Mouse (Mus musculus) right cerebral cortex, adult 2 months (tissue): ENCODE measurements at regions not wholly inside any gene's neighbourhood (a gene's known extent, or its start where the extent isn't known, plus 50 kb on each side); places are given as distances from the start of the nearest gene placed in this dataset.

ENCODE experiments used
- DNase-seq, 2 experiments: peaks; one replicate each; pipeline ENCODE4 v3.0.0; 2021 to 2022; ENCODE audit warnings: low spot score in 2 of 2

DNA sequence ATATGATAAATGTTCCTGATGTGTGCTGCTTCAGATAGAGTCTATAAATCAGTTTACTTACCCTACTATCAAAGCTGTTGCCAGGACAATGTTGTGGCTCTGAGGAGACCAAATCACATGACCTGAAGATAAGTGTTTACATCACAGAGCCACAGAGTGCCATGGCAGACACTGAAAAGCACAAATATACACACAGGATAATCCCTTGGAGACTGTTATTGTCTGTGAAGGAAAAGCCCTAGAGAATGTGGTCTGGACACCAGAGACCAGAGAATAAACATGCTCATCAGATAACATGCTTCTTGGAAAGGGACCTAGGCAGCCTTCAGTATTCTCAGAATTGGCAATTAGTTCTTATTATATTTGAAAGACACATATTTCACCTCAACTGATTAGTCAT, 146.5 kb upstream of the Klf6 start:
- DNase-seq: no peak

DNA sequence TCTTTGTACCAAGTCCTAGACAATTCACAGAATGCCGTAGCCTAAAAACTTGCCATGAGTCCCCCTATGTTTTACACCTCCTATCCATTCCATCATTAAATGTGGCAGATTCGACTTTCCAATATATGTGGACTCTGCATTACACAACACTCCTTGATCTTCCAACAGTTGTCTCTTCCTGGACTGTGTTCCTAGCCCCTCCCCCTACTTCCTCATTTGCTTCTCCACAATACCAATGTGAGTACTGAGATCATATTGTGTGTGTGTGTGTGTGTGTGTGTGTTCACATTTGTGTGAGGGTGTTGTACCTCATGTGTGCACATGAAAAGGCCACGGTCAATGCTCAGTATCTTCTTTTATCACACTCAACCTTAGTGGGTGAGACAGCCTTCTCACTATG, 144.5 kb upstream of the Klf6 start:
- no peak for DNase-seq

DNA sequence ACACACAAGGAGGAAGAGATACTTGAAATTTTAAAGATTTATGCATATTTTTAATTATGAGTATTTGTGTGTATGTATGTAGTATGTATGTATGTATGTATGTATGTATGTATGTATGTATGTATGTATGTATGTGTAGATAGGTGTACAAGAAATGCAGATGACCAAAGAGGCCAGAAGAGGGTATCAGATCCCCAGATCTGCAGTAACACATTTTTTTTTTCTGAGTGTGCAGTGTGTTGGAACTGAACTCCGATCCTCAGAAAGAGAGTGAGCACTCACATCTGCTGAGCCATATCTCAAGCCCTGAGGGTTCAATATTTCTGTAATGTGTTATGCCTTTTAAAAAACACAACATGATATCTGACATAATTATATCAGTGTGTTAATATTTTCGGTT, 138.0 kb upstream of the Klf6 start:
- no peak for DNase-seq

DNA sequence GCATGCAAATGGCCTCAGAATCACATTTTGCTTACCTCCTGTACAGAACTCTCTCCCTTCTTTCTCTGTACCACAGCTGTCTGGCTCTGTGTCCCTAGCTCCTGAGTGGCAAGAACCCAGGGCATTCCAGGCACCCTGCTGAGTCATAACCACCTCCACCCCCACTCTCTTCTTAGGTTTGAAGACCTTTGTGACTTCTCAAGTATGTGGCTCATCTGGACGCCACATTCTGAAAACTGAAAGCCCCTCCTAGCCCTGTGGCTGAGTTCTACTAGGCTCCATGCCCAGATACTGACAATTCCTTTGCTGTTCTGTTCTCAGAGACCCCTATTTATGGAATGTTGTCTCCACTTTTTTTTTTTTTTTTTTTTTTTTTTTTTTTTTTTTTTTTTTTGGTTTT, 136.9 kb upstream of the Klf6 start:
- DNase-seq: no peak

DNA sequence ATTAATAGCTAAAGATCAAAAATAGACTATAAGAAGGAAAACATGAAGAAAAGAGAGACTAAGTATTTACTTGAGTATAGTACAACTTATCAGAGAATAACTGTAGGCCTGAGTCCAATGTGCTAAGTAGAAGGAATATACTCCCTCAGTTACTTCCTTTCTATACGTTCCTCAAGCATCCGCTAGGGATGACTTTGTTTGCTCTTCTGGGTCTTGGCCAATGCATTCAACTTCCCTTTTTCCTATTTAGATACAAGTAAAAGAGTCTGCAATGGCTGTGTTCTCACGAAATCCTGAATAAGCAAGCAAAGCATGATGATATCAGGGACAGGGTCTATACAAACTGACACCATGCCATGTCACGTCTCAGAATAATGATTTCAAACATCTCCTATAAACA, 135.3 kb upstream of the Klf6 start:
- DNase-seq: no peak

DNA sequence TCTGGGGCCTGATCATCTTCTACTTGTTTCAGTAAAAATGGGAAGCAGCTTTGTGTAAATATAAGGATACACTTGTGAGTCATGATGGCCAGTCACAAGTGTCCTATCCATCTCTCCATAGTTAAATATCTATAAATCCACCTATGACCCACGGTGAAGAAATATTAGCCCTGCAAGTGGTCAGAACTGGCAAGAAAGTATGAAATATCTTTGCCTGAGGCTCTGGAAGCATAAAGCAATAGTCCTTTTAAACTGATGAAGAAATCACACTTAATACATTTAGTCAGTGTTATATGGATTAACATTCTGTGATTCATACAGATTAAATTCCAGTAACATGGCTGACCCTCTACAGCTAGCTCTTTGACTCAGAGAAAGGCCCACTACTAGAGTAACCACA, 134.8 kb upstream of the Klf6 start:
- DNase-seq: no peak

DNA sequence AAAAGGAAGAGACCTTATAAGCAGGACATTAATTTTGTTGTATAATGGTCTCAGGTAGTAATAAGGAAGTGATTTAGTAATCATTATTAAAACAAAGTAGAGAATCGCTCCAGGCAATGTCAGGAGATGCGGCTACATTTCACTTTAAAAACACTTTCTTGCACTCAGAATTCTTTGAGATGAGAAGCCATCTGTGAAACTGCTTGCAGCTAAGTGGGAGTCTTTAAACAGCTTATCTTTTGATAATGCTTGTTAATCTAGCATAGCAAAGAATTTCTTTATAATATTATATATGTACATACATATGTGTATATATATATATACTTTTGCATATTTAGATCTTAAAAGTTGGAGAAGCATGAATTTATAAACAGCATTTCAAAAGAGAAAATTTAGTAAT, 133.1 kb upstream of the Klf6 start:
- no peak for DNase-seq

DNA sequence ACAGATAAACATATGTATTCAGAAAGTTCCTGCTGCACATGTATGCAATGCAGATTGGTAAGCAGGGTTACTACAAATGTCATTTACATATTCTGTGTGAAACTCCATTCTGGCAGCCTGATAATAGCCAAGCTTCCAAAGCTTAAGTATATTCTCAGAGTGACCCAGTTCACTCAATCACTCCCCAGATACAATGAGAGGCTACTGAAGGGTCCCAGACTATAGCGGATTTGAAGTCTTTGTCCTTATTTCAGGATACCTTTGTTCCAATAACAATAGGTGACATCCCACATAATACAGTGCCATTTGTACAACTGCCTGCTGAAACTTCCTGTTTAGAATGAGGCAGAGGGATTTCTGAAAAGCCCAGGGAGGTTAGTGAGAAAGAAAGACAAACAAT, 132.5 kb upstream of the Klf6 start:
- DNase-seq: no peak

DNA sequence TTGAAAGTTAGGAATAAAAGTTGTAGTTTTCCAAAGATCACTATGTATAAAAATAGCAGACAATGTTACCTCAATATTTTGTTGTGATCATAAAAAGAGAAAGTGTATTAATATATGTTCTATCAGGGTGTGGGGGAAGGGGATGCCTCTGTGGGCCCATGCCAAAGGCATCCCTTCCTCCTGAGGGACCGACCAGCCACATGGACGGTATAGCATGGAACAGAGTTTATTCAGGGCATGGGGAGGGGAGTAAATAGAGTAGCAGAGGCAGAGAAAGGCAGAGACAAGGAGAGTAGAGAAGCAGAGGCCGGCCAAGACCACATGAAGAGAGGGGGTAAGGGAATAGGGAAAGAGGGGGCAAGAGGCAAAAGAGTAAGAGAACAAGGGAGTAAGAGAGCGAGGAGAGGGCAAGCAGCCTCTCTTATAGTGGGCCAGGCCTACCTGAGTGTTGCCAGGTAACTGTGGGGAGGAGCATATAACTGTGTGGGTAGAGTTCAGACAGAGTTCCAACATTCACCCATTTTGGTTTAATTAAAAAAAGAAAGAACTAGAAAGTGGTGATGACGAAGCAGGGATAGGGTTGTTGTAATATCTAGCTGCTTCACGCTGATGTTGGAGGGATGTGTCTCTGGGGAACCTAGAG, 131.7 kb upstream of the Klf6 start:
- DNase-seq: no peak

DNA sequence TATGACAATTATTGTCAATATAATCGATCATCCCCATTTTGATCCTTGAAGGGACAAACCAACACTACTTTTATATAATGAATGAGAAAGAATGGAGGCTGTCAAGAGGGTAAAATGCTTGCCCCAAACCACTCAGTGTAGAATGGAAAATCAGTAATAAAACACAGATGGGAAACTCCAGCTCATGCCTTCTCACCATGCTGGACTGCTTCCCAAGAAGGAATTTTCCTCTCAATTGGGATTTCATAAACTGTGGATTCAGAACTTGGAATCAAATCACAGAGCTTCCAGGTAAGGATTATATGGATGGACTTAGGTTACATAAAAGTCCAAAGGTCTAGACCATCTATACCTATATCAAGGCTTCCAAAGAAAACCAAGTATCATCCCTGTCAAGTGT, 129.1 kb upstream of the Klf6 start:
- no peak for DNase-seq

DNA sequence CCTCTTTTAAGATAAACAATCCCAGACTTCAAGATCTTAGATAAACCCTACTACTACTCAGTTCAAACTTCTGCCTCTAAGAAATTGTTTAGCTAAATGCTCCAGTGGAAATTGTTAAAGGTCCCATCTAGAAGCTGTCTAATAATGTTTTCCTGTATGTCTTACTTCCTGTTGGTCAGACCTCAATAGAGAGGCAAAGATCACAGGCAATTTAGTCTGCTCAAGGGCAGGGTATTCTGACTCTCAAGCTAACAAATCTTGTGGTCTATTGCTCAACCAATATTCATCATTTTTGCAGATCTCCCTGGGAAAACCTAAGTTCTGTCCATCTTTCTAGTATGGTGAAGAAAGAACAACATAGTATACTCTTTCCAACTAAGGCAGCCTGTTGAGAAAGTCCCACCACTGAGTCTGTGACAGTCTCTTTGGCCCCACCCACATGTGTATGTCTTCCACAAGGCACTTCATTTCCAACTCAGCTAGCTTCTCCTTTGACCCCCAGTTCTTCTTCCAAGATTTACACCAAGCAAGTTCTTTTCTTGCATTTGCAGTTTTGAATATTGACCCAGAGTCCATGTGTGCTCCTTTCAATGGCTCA, 126.2 kb upstream of the Klf6 start:
- no peak for DNase-seq

DNA sequence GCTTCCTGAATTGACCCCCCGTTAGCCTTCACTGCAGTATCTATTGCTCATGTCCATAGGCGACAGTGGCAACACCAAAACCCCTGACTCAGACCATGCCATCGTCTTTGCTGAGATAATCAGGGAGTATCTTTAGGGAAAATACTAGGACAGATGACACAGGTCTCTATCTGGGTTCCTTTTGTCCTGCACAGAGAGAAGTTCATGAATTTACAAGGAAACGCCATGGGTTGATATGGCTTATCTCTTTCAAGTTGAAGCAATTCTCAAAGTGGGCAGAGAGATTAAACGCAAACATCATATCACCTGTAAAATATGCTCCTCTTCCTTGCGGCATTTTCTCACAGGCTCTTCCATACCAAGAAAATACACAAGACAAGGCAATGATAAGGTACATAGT, 124.8 kb upstream of the Klf6 start:
- DNase-seq: no peak

DNA sequence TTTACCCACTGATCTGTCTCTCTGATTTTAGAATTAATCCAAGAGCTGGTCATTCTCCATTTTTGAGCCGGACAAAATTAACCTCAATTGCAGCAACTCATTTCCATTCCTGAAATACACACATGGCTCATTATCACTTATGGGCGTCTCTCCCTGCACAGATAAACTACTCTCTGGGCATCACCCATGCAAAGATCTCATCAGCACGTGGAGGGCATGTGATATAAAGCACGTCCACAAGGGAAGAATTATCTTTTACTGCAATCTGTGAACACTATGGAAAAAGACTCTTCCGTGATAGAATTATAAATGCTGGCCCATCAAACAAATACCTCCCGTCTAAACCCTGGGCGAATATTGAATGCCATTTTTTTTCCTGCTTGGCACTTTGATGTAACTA, 124.1 kb upstream of the Klf6 start:
- DNase-seq: no peak

DNA sequence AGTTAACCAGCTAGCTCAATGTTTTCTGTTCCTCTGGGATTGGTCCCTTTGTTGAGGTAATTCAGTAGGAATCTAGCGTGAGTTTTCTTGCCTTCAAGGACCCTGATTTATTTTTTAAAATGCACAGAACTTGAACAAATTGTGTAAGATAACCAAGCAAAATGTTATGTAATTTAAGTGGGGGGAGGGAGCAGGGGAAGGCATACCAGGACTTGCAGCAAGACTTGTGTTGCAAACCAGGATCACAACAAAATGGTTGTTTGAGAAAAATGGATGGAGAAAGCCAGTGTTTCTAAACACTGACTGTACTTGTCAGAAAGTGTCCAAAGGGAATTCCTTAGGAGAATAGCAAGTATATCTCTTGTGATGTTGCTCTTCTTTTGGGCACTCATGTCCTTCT, 120.5 kb upstream of the Klf6 start:
- DNase-seq: no peak

DNA sequence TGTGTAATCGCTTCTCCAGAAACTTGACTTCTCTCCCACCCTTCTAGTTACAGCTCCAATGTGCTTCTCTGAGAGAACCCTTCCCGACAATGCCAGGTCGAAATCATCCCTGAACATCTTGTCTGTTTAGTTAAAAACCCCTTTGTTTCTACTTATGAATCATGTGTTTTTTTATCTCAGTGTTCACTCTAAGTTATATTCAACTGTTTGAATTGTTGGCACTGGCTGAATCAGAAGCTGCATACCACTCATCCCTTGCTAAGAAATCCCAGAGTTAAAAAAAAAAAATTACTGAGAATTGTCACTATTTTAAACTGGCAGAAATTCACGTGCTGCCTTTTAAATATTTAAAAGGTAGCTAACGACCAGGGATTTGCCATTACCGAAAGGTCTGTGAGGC, 116.3 kb upstream of the Klf6 start:
- DNase-seq: no peak

DNA sequence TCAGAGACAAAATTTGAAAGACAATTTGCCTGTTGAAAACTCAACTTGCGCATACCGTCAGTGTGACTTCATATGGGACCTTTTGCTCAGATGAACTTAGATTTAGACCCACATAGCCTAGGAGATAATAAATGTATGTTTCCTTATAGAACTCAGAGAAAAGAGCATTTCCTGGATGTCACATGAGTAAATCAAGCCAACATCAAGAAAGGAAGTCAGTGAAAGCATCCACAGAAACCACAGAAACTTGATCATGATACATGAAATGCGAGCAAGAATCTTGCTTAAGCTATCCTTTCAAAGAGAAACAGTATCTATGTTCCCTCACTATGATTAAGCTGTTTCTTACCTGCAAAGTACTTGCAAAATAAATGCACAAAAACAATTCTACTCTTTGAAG, 104.1 kb upstream of the Klf6 start:
- DNase-seq: no peak

DNA sequence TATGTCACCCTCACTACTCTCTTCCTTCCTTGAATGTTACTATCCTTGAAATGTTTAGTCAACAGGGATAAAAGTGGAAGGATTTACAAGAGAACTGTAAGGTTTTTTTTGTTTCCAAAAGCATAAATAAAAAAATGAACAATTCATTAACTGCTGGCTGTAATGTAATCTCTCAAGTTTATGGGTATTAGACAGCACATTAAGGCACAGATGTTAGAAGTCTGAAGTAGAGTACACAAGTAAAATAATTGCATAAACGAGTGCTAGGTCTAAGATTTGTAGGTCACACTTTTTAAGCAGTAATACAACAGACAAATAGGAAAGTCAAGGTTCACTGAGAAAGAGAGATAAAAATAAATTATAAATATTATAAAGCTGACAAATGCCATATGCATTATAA, 103.3 kb upstream of the Klf6 start:
- no peak for DNase-seq

DNA sequence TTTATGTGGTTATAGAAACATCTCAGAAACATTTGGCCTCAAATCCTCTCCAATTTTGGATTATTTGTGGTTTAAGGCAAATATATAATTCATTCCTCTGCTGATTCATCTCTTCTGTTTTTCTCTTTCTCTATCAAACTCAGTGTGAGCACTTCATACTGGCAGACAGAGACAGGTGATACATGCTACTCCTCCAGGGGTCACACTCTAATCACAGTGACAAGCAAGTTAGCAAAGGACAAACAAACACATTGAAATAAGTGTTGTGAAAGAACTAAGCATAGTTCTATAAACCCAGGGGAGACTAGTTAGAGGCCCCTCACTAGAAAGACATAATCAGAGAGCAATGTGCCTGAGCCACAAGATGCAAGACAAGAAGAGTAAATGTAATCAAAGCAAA, 101.3 kb upstream of the Klf6 start:
- DNase-seq: no peak

DNA sequence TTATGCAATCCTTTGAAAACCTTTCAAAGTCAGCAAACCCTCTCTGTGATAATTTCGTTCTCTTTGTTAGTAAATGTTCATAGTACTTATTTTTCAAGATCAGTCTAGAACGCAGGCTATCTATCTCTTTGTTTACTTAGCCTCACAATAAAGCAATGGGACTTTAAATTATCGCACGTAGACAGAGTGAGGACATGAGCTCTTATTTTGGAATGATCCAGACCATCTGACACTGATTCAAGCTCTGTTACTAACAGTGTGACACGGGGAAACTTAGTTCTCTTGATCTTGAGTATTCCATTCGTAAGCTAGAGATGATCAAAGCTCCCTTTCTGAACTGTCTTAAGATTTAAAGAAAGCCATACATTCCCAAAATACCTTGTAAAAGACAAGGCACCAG, 94.9 kb upstream of the Klf6 start:
- DNase-seq: no peak

DNA sequence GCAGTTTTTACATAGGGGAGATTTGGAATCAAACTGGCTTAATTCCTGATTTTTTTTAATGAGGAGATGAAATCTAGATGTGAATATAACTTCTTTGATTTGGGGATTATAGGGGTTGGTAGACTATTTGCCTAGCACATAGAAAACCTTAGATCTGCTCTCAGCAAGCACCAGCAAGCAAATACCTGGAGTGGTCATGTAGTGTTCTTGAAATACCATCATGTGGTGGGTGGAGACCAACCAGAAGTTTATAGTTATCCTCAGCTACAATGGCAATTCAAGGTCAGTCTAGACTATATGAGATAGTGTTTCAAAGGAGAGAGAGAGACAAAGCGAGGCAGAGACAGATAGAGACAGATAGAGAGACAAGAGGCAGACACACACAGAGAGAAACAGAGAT, 94.1 kb upstream of the Klf6 start:
- no peak for DNase-seq

DNA sequence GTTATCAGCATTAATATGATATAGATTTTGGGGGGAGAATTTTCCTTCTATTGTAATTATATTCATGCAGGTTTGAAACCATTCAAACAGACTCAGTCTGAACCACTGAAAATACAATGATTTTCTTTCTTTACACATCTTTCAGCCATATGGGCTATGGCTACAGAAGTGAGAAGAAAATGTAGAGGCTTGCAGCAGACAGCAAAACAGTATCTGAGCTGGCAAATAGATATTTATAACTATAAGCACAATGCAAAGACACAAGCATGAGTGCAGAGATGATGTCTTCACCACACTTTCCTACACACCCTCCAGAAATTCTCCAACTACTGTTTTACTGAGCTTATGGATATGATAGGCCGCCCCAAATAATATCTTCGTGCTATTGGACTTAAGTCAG, 92.6 kb upstream of the Klf6 start:
- DNase-seq: no peak

DNA sequence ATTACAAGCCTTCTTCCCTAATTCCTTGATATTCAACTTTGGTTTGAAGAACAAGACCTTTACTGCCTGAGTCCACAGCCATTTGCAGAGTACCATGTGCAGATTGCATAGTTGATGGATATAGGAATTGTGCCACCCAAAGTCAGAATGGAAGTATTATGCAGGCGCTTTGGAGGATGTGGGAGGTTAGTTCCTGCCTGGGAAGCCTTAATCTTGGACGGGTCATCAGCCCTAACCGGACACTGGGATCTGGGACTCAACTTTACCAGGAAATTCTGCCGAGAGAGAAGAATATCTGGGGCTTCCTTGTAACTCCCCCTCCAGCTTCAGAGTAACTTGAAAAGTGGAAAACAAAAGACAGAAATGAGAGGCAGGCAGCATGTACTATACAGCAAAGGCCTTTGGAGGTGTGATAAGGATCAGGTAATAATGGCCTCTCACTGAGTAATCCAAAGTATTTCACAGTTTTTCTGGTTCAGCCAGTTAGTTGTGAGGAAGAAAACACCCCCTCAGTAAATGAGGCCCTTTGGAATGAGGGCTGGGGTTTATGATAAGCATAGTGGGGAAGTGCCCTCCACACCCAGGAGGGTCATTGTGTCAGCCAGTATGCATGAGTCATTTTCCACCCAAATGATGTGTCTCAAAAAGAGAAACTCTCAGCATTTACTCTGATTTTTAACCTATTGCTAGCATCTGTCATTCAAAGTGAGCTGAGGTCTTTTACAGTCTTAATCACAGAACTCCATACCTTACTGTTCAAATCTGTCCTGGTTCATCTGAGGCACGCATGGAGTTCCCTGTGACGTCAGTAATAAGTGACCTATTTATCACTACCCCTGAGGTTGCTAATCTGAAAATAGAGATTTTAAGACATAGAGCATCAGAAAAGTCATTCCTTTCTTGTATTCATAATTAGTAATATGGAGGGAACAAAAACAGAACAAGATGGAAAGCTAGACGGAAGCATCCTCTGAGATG, 91.7 kb upstream of the Klf6 start:
- no peak for DNase-seq

DNA sequence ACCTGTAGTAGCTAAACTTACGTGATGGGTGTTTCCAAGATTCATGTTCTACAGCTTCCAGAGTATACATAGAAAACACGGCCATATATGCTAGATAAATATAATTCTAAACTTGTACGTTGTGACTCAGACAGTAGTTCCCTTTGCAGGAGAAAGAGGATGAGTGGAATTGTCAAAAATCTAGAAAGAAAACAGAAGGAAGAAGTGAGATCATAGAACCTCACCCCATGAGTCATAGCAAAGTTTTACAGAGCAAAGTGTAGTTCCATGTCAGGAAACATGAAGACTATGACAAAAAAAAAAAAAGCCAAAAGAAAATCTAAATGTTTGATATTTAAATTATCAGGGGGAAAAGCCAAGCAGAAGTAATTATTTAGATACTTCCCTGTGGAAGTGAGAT, 87.5 kb upstream of the Klf6 start:
- DNase-seq: no peak
